Mouse (Mus musculus) heart, adult 2 months (tissue): ENCODE data around the gene Magi2.
"Not testable (repeated sequence)": the region's sequence is repeated elsewhere in the genome, so short reads cannot be mapped to it uniquely, and the experiment has no call there.

ENCODE experiments used
- CTCF ChIP-seq: fragments of 200-600 bp; IDR thresholded peaks from 2 replicates; pipeline ENCODE4 v1.8.1; 2022; ENCODE audit warnings: antibody characterized with exemption, mild to moderate bottlenecking, moderate library complexity
- POLR2A ChIP-seq: fragments of 200-500 bp; IDR thresholded peaks from 2 replicates; pipeline ENCODE4 v1.6.1; 2011; ENCODE audit warnings: mild to moderate bottlenecking, low read depth, low read length, control low read depth; ENCODE audit not compliant: insufficient read depth

DNA sequence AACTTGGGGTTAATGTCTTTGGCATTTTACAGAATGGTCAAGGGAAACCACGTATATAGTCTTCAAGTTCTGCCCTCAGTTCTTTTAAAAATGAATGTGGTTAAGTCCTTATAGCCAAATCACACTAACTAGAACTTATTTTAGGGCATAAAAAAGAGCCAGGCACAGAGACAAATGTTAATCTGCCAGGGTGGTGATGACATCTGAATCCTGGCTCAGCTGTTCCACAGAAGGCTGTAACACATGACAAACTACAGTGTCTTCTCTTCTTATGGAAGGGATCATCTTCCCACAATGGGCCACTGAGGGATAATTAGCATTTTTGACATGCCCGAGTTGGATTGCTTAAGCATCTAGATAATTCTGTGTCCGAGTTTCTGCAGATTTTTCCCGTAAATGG, 1299.8 kb downstream of the Magi2 start:
- not testable (repeated sequence) for TF ChIP-seq CTCF, POLR2A
